Mouse (Mus musculus) MEL (cell line): ENCODE results near the gene Morc1. TPM values are rescaled to one million over a fixed set of nuclear protein-coding genes. Genes with fewer than 3 reads are reported as not detected.

Source experiments
- DNase-seq: peaks from one replicate; pipeline ENCODE4 v3.0.0; 2011; ENCODE audit warnings: low read depth, low spot score
- H3K27ac ChIP-seq: 2 replicates; pipeline ENCODE4 v1.5.1; 2012; ENCODE audit warnings: low read depth, mild to moderate bottlenecking, control low read depth, low read length, moderate library complexity; ENCODE audit not compliant: control insufficient read depth
- H3K27me3 ChIP-seq, 2 experiments: fragments of 150-350 bp in 1 of 2; sonication (generic) in 1 of 2; 2 replicates each; pipeline ENCODE4 v1.6.1; 2012; ENCODE audit warnings: low read length in 2 of 2, mild to moderate bottlenecking in 2 of 2, improper control_type of control experiment in 1 of 2, moderate library complexity in 1 of 2; ENCODE audit not compliant: insufficient read depth in 2 of 2, control insufficient read depth in 1 of 2
- H3K36me3 ChIP-seq, 2 experiments: 2 replicates each; pipeline ENCODE4 v1.6.1; 2012 to 2014; ENCODE audit warnings: low read length in 2 of 2, improper control_type of control experiment in 1 of 2, inconsistent platforms in 1 of 2, mild to moderate bottlenecking in 1 of 2; ENCODE audit not compliant: insufficient read depth in 2 of 2, control insufficient read depth in 1 of 2
- H3K4me1 ChIP-seq, 2 experiments: fragments of 150-350 bp in 1 of 2; sonication (generic) in 1 of 2; 2 replicates each; pipeline ENCODE4 v1.6.1; 2012; ENCODE audit warnings: low read length in 2 of 2, improper control_type of control experiment in 1 of 2, mild to moderate bottlenecking in 1 of 2; ENCODE audit not compliant: insufficient read depth in 2 of 2, control insufficient read depth in 1 of 2
- H3K4me3 ChIP-seq, 2 experiments: fragments of 150-350 bp in 1 of 2; sonication (generic) in 1 of 2; 2 replicates each; pipeline ENCODE4 v1.5.1; 2012; ENCODE audit warnings: low read depth in 2 of 2, low read length in 2 of 2, mild to moderate bottlenecking in 2 of 2, moderate library complexity in 2 of 2, control low read depth in 1 of 2, improper control_type of control experiment in 1 of 2; ENCODE audit not compliant: control insufficient read depth in 1 of 2, insufficient read depth in 1 of 2
- H3K79me2 ChIP-seq: 2 replicates; pipeline ENCODE4 v1.6.1; 2012; ENCODE audit warnings: mild to moderate bottlenecking, low read length, moderate library complexity; ENCODE audit not compliant: control insufficient read depth, poor library complexity, insufficient read depth
- H3K9ac ChIP-seq: 2 replicates; pipeline ENCODE4 v1.6.1; 2012; ENCODE audit warnings: low read depth, mild to moderate bottlenecking, control low read depth, low read length, moderate library complexity; ENCODE audit not compliant: control insufficient read depth, poor library complexity, severe bottlenecking
- H3K9me3 ChIP-seq: fragments of 150-350 bp; sonication (generic); replicated peaks from 2 replicates; pipeline ENCODE4 v1.6.1; 2012; ENCODE audit warnings: mild to moderate bottlenecking, low read length, improper control_type of control experiment, moderate library complexity; ENCODE audit not compliant: insufficient read depth
- BHLHE40 ChIP-seq: IDR thresholded peaks from 2 replicates; pipeline ENCODE4 v1.6.1; 2012; ENCODE audit warnings: low read depth, mild to moderate bottlenecking, inconsistent platforms, low read length, improper control_type of control experiment, borderline replicate concordance
- CTCF ChIP-seq, 3 experiments: IDR thresholded peaks in 2 of 3; conservative IDR thresholded peaks in 1 of 3; 2 replicates each; pipeline ENCODE4 v1.5.1; 2011 to 2012; ENCODE audit warnings: low read length in 3 of 3, low read depth in 2 of 3, mild to moderate bottlenecking in 2 of 3, improper control_type of control experiment in 1 of 3, inconsistent platforms in 1 of 3, mixed read lengths in 1 of 3, moderate library complexity in 1 of 3; ENCODE audit not compliant: control insufficient read depth in 1 of 3, insufficient read depth in 1 of 3, poor library complexity in 1 of 3, severe bottlenecking in 1 of 3
- E2F4 ChIP-seq: IDR thresholded peaks from 2 replicates; pipeline ENCODE4 v1.6.1; 2011; ENCODE audit warnings: low read depth, low read length, improper control_type of control experiment, borderline replicate concordance
- GABPA ChIP-seq: IDR thresholded peaks from 2 replicates; pipeline ENCODE4 v1.6.1; 2012; ENCODE audit warnings: low read depth, mild to moderate bottlenecking, inconsistent platforms, low read length, improper control_type of control experiment, moderate library complexity
- GATA1 ChIP-seq: IDR thresholded peaks from 2 replicates; pipeline ENCODE4 v1.6.1; 2011; ENCODE audit warnings: low read depth, low read length, improper control_type of control experiment
- JUND ChIP-seq: IDR thresholded peaks from 2 replicates; pipeline ENCODE4 v1.6.1; 2011; ENCODE audit warnings: low read depth, mild to moderate bottlenecking, improper control_type of control experiment, low read length
- KAT2A ChIP-seq: conservative IDR thresholded peaks from 2 replicates; pipeline ENCODE4 v1.6.1; 2012; ENCODE audit warnings: low read depth, low read length, improper control_type of control experiment, inconsistent platforms
- MAX ChIP-seq: IDR thresholded peaks from 2 replicates; pipeline ENCODE4 v1.6.1; 2011; ENCODE audit warnings: low read length, improper control_type of control experiment
- MXI1 ChIP-seq: IDR thresholded peaks from 2 replicates; pipeline ENCODE4 v1.6.1; 2011; ENCODE audit warnings: mild to moderate bottlenecking, low read depth, low read length, improper control_type of control experiment
- MYB ChIP-seq: IDR thresholded peaks from 2 replicates; pipeline ENCODE4 v1.6.1; 2011; ENCODE audit warnings: mild to moderate bottlenecking, low read depth, low read length, improper control_type of control experiment
- NELFE ChIP-seq: IDR thresholded peaks from 2 replicates; pipeline ENCODE4 v1.6.1; 2011; ENCODE audit warnings: low read depth, low read length, improper control_type of control experiment
- POLR2AphosphoS2 ChIP-seq: IDR thresholded peaks from 2 replicates; pipeline ENCODE4 v1.6.1; 2011; ENCODE audit warnings: low read length, improper control_type of control experiment
- POLR2AphosphoS5 ChIP-seq: IDR thresholded peaks from 2 replicates; pipeline ENCODE4 v1.6.1; 2012; ENCODE audit warnings: low read depth, borderline replicate concordance, mild to moderate bottlenecking, inconsistent platforms, low read length, moderate library complexity, mixed read lengths
- TCF12 ChIP-seq: IDR thresholded peaks from 2 replicates; pipeline ENCODE4 v1.6.1; 2014; ENCODE audit warnings: low read depth, mild to moderate bottlenecking, inconsistent platforms, low read length, improper control_type of control experiment, moderate library complexity
- UBTF ChIP-seq: IDR thresholded peaks from 2 replicates; pipeline ENCODE4 v1.6.1; 2012; ENCODE audit warnings: low read depth, mild to moderate bottlenecking, inconsistent platforms, low read length, improper control_type of control experiment, moderate library complexity, borderline replicate concordance; ENCODE audit not compliant: insufficient read depth
- USF2 ChIP-seq, 2 experiments: IDR thresholded peaks; 2 replicates each; pipeline ENCODE4 v1.6.1; 2011 to 2012; ENCODE audit warnings: improper control_type of control experiment in 2 of 2, low read length in 2 of 2, borderline replicate concordance in 1 of 2, inconsistent platforms in 1 of 2, low read depth in 1 of 2, mild to moderate bottlenecking in 1 of 2; ENCODE audit not compliant: insufficient read depth in 1 of 2
- ZC3H11A ChIP-seq: IDR thresholded peaks from 2 replicates; pipeline ENCODE4 v1.6.1; 2012; ENCODE audit warnings: low read depth, mild to moderate bottlenecking, inconsistent platforms, low read length, improper control_type of control experiment
- ZMIZ1 ChIP-seq: IDR thresholded peaks from 2 replicates; pipeline ENCODE4 v1.6.1; 2012; ENCODE audit warnings: low read depth, mild to moderate bottlenecking, inconsistent platforms, low read length, improper control_type of control experiment, moderate library complexity
- polyA plus RNA-seq, 2 experiments: library from polyadenylated mRNA; stranded (reverse) in 1 of 2; unstranded in 1 of 2; fragments of >175 nt in 1 of 2; fragments of >200 nt in 1 of 2; gene quantifications; 2 replicates each; pipeline versions ENCODE4 v1.2.1 to v1.2.4; 2012; ENCODE audit warnings: low replicate concordance in 2 of 2, low read depth in 1 of 2; ENCODE audit not compliant: insufficient read length in 2 of 2, insufficient read depth in 1 of 2, missing spikeins in 1 of 2
- total RNA-seq: library from RNA; depleted of rRNA; stranded (reverse); fragments of 300-350 nt; gene quantifications from 2 replicates; pipeline ENCODE4 v1.2.3, GENCODE M21; 2012

Gene Morc1
- total and polyA plus RNA-seq, 3 experiments, result not detected

GRCm38 (mm10) chr16:48386982-48387381 is 44.1 kb upstream of the Morc1 start:
- no peaks in the 10 kb centered on the region for H3K36me3 ChIP-seq
- no peaks in the 10 kb centered on the region for H3K79me2 ChIP-seq
- H3K9me3 ChIP-seq, result no peaks in the 10 kb centered on the region
- H3K9ac ChIP-seq, result no peak overlapping the region
- DNase-seq, result no peak
- no peaks in the 10 kb centered on the region for H3K4me1 ChIP-seq
- no peaks in the 10 kb centered on the region for H3K27me3 ChIP-seq
- TF ChIP-seq MYB (no peak), UBTF (no peak), ZC3H11A (no peak), POLR2AphosphoS5 (no peak), BHLHE40 (no peak), CTCF (IDR thresholded peaks at IDR 0.05 in 2 of 3, conservative IDR thresholded peaks at IDR 0.05 in 1 of 3; ENCODE audit: control insufficient read depth in 1 of 3, insufficient read depth in 1 of 3, low read depth in 2 of 3, low read length in 3 of 3, poor library complexity in 1 of 3, severe bottlenecking in 1 of 3) (no peak), TCF12 (no peak), POLR2AphosphoS2 (no peak), NELFE (no peak), ZMIZ1 (no peak), USF2 (IDR thresholded peaks at IDR 0.05; ENCODE audit: borderline replicate concordance in 1 of 2, insufficient read depth in 1 of 2, low read depth in 1 of 2, low read length in 2 of 2) (no peak)
- no peak overlapping the region for H3K27ac ChIP-seq
- H3K4me3 ChIP-seq, result no peak overlapping the region

DNA sequence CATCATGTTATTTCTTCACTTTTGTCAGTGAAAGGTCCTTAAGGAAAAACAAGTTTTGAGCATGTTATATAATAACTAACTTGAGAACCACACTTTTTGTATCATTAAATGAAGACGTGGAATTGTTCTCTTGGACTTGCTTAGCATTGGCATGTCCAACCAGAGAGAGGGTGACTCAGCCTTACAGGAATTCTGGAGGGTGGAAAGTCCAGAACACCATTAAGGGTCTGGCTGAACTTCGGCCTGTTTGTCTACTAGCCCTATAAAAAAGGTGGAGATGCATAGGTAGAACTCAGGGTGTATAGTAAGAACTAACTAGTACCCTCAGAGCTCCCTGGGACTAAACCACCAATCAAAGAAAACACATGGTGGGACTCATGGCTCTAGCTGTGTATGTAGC is 35.8 kb upstream of the Morc1 start:
- no peaks in the 10 kb centered on the region for H3K9me3 ChIP-seq
- TF ChIP-seq MXI1 (no peak), POLR2AphosphoS5 (no peak), E2F4 (no peak), JUND (no peak), ZMIZ1 (no peak), KAT2A (no peak), MAX (no peak), GATA1 (no peak), USF2 (IDR thresholded peaks at IDR 0.05; ENCODE audit: borderline replicate concordance in 1 of 2, insufficient read depth in 1 of 2, low read depth in 1 of 2, low read length in 2 of 2) (no peak), GABPA (no peak)

More for the DNA sequence above, 35.8 kb upstream of the Morc1 start:
- no peak overlapping the region for H3K9ac ChIP-seq
- no peaks in the 10 kb centered on the region for H3K27me3 ChIP-seq
- H3K4me3 ChIP-seq, result no peak overlapping the region
- H3K36me3 ChIP-seq, result no peaks in the 10 kb centered on the region
- H3K4me1 ChIP-seq, result no peaks in the 10 kb centered on the region
- DNase-seq, result no peak
- no peak overlapping the region for H3K27ac ChIP-seq
- H3K79me2 ChIP-seq, result no peaks in the 10 kb centered on the region
